Mouse (Mus musculus): ENCODE data around the gene Sdk2.
A peak's percentile ranks its signal among the peaks of the same experiment; 100 is the strongest.

- no peak for TF ChIP-seq MXI1 (IDR thresholded peaks at IDR 0.05; ENCODE audit: low read depth, low read length)
- TF ChIP-seq MEF2A (IDR thresholded peaks at IDR 0.05; ENCODE audit: borderline replicate concordance, low read depth, low read length), result no peak
- TF ChIP-seq IRF4 (IDR thresholded peaks at IDR 0.05; ENCODE audit: low read depth, low read length), result peak; percentile 88
- TF ChIP-seq CTCF (conservative IDR thresholded peaks at IDR 0.05 in 1 of 2, IDR thresholded peaks at IDR 0.05 in 1 of 2; ENCODE audit: low read depth in 2 of 2, low read length in 2 of 2), result no peak
- no peak for TF ChIP-seq MAX (IDR thresholded peaks at IDR 0.05; ENCODE audit: low read length)
- no peak for TF ChIP-seq POLR2A (IDR thresholded peaks at IDR 0.05; ENCODE audit: low read depth, low read length)
Observed at GRCm38 (mm10) chr11:113777878-113778464, 288.9 kb downstream of the Sdk2 start.

Measured in CH12.LX (cell line).